Mouse (Mus musculus) heart, postnatal 0 days (tissue): Measurements from ENCODE around the gene Ccdc65.

Source experiments
- CTCF ChIP-seq: IDR thresholded peaks from 2 replicates; pipeline ENCODE4 v1.5.1; 2016; ENCODE audit warnings: antibody characterized with exemption, control low read depth, low read depth
- EP300 ChIP-seq: IDR thresholded peaks from 2 replicates; pipeline ENCODE4 v1.6.1; 2016; ENCODE audit warnings: antibody characterized with exemption, low read depth

DNA sequence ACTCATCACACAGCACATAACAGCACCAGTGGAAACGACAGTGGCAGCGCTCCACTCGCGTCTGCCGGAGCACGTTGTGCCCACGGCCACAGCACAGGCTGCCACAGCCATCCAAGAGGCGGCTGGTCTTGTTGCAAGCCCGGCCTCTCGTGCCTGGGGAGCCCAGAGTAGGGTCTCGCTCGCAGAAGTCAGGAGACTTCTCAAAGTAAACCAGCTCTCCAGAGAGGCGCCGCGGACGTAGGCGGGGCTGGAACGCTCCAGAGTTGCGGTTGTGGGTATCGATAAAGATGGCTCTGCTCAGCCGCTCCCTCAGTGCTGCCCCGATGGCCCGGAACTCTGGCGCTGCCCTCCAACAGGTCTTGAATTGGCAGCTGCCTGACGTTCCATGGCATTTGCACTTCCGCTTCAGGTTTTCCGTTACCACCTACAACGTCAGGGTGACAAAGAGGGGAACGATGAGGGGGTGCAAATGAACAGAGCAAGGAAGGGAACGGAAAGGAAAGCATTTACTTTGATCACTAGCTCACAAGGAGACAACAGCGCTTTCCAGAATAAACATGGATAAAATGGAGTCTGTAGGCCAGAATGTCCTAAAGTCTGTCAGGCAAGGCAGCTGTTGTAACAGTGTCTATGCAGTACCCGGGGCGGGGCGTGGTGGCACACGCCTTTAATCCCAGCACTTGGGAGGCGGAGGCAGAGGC is 64.7 kb downstream of the Ccdc65 start:
- no peak for TF ChIP-seq CTCF
- no peak for TF ChIP-seq EP300
